Mouse (Mus musculus) C2C12 (cell line): ENCODE measurements around the gene Rgs6.

Experiments
- CTCF ChIP-seq: IDR thresholded peaks from one replicate; pipeline ENCODE4 v1.5.1; 2011; ENCODE audit not compliant: control insufficient read depth, insufficient read depth, insufficient read length
- MYOD1 ChIP-seq: IDR thresholded peaks from one replicate; pipeline ENCODE4 v1.6.1; 2011; ENCODE audit warnings: low read depth; ENCODE audit not compliant: control insufficient read depth, insufficient read length
- USF1 ChIP-seq: IDR thresholded peaks from one replicate; pipeline ENCODE4 v1.6.1; 2011; ENCODE audit warnings: low read depth, mild to moderate bottlenecking, control low read depth, moderate library complexity

- TF ChIP-seq CTCF (no peak), USF1 (no peak), MYOD1 (no peak)
Observed at GRCm38 (mm10) chr12:83112283-83112682, 524.2 kb downstream of the Rgs6 start.
